Comparison of ENCODE assay signal across 31 mouse cellular contexts in the genomic region with DNA sequence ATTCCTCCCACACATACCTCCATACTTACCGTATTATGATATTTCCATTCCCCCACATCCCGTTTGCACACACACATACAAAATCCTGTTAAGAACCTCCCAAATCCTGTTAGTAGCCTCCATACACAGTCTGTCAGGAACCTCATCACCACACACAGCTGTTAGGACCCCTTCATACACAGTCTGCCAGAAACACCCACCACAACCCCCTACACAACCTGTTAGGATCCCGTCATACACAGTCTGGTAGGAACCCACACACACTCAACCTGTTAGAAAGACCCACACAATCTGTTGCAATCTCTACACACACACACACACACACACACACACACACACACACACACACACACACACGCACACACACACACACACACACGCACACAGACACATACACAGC.
DNase-seq lines count a peak whose midpoint lies in the region; ATAC-seq lines count a peak whose summit lies in the region.
"Had no signal": no experiment of that assay in that cellular context is flagged by ENCODE, and none has a peak within 500 bp of the region (broad histone marks: within the 10 kb centered on the region; RNA-seq: fewer than 3 reads in every experiment).

No protein-coding gene starts in this region.

- H3K27ac ChIP-seq in forebrain, embryonic 15.5 days (replicated peaks), result no peak overlapping the region
- H3K27ac ChIP-seq in forebrain, embryonic 10.5 days, result no peak overlapping the region
- H3K27ac ChIP-seq in midbrain, embryonic 10.5 days (replicated peaks), result peak overlapping the region; percentile 86
- no peak overlapping the region; the same call in 1 of the 2 replicates for H3K27ac ChIP-seq in midbrain, embryonic 11.5 days (ENCODE audit: low read depth, low read length)
- no peak overlapping the region for H3K27ac ChIP-seq in neural tube, embryonic 15.5 days (replicated peaks)
- H3K27ac ChIP-seq: gastrocnemius, adult 2 months; liver, embryonic 14.5 days; stomach, embryonic 15.5 days had no signal

- no peaks in the 10 kb centered on the region for H3K36me3 ChIP-seq in forebrain, embryonic 15.5 days
- H3K36me3 ChIP-seq in forebrain, embryonic 10.5 days (replicated peaks), result no peaks in the 10 kb centered on the region
- no peaks in the 10 kb centered on the region for H3K36me3 ChIP-seq in midbrain, embryonic 10.5 days
- H3K36me3 ChIP-seq in midbrain, embryonic 11.5 days (ENCODE audit: control insufficient read depth, insufficient read depth, low read length), result no peaks in the 10 kb centered on the region
- no peaks in the 10 kb centered on the region for H3K36me3 ChIP-seq in neural tube, embryonic 15.5 days
- H3K36me3 ChIP-seq: G1E; heart, embryonic 10.5 days; heart, embryonic 15.5 days; hindbrain, embryonic 12.5 days; stomach, embryonic 15.5 days had no signal

- no peak overlapping the region for H3K4me3 ChIP-seq in forebrain, embryonic 15.5 days
- H3K4me3 ChIP-seq in forebrain, embryonic 10.5 days, result no peak overlapping the region
- H3K4me3 ChIP-seq in midbrain, embryonic 10.5 days, result no peak overlapping the region
- H3K4me3 ChIP-seq in midbrain, embryonic 11.5 days (ENCODE audit: low read depth, low read length), result no peak overlapping the region
- no peak overlapping the region for H3K4me3 ChIP-seq in neural tube, embryonic 15.5 days (replicated peaks)
- H3K4me3 ChIP-seq: erythroblast, embryonic 14.5 days; forebrain, embryonic 13.5 days; gastrocnemius, adult 2 months; heart, embryonic 10.5 days; heart, embryonic 15.5 days; hindbrain, embryonic 12.5 days; stomach, embryonic 15.5 days had no signal

- WGBS in forebrain, embryonic 15.5 days, result 87% methylated on average over 5 of the region's 5 CpGs
- 89% methylated on average over 5 of the region's 5 CpGs for WGBS in forebrain, embryonic 10.5 days
- WGBS in midbrain, embryonic 10.5 days, result 81% methylated on average over 5 of the region's 5 CpGs
- WGBS in midbrain, embryonic 11.5 days, result 92% methylated on average over 5 of the region's 5 CpGs
- WGBS in neural tube, embryonic 15.5 days, result 88% methylated on average over 5 of the region's 5 CpGs

- no peaks in the 10 kb centered on the region for H3K9me3 ChIP-seq in forebrain, embryonic 15.5 days
- peaks cover 11% of the 10 kb centered on the region; the same call in 1 of the 2 replicates for H3K9me3 ChIP-seq in forebrain, embryonic 10.5 days
- H3K9me3 ChIP-seq in midbrain, embryonic 10.5 days (replicated peaks), result 0 out of 2 replicates have a peak, but pooled peaks cover 6% of the 10 kb centered on the region
- H3K9me3 ChIP-seq in midbrain, embryonic 11.5 days (ENCODE audit: control insufficient read depth, low read length), result no peaks in the 10 kb centered on the region
- no peaks in the 10 kb centered on the region; the same call in 1 of the 2 replicates for H3K9me3 ChIP-seq in neural tube, embryonic 15.5 days (replicated peaks)
- H3K9me3 ChIP-seq: heart, embryonic 10.5 days; heart, embryonic 15.5 days; stomach, embryonic 15.5 days had no signal

- H3K4me1 ChIP-seq in forebrain, embryonic 15.5 days, result peaks cover 15% of the 10 kb centered on the region
- H3K4me1 ChIP-seq in forebrain, embryonic 10.5 days, result peaks cover 19% of the 10 kb centered on the region
- H3K4me1 ChIP-seq in midbrain, embryonic 10.5 days, result peaks cover 23% of the 10 kb centered on the region
- peaks cover 16% of the 10 kb centered on the region for H3K4me1 ChIP-seq in midbrain, embryonic 11.5 days (ENCODE audit: control insufficient read depth, insufficient read depth, low read length)
- H3K4me1 ChIP-seq in neural tube, embryonic 15.5 days, result peaks cover 9% of the 10 kb centered on the region; the same call in 1 of the 2 replicates
- H3K4me1 ChIP-seq: stomach, embryonic 15.5 days had no signal

- 0 out of 2 replicates have a peak, but pooled peaks have one; percentile 47 for ATAC-seq in forebrain, embryonic 15.5 days (replicated peaks)
- ATAC-seq in midbrain, embryonic 11.5 days (ENCODE audit: low FRiP score), result no peak
- no peak for ATAC-seq in neural tube, embryonic 15.5 days (ENCODE audit: low FRiP score)
- ATAC-seq: forebrain, embryonic 13.5 days; Patski had no signal

- no peak overlapping the region for H3K4me2 ChIP-seq in forebrain, embryonic 15.5 days (replicated peaks)
- H3K4me2 ChIP-seq in midbrain, embryonic 11.5 days, result no peak overlapping the region
- H3K4me2 ChIP-seq in neural tube, embryonic 15.5 days, result no peak overlapping the region
- H3K4me2 ChIP-seq: forebrain, embryonic 13.5 days; heart, embryonic 15.5 days; hindbrain, embryonic 12.5 days; stomach, embryonic 15.5 days had no signal

- H3K9ac ChIP-seq in forebrain, embryonic 15.5 days (replicated peaks), result no peak overlapping the region
- H3K9ac ChIP-seq in midbrain, embryonic 11.5 days (ENCODE audit: low read length), result no peak overlapping the region
- no peak overlapping the region for H3K9ac ChIP-seq in neural tube, embryonic 15.5 days (replicated peaks)
- H3K9ac ChIP-seq: forebrain, embryonic 13.5 days; heart, embryonic 15.5 days; hindbrain, embryonic 12.5 days; liver, embryonic 14.5 days; stomach, embryonic 15.5 days had no signal

- DNase-seq in forebrain, embryonic 10.5 days (ENCODE audit: extremely low spot score, low spot score), result no peak
- DNase-seq in midbrain, embryonic 10.5 days (ENCODE audit: low spot score), result no peak
- no peak for DNase-seq in midbrain, embryonic 11.5 days (ENCODE audit: low spot score, missing footprints)
- DNase-seq in layer of hippocampus, adult 18-20 months (ENCODE audit: low spot score in 2 of 2), result peak; percentile 11 to 64
- DNase-seq in layer of hippocampus, postnatal 14 days (ENCODE audit: low spot score in 2 of 2), result peak; percentile 30 to 68
- no peak for DNase-seq in Muller cell, postnatal 12 days (ENCODE audit: inconsistent ontology term)
- DNase-seq: adrenal gland, postnatal 10 days; cerebellum, adult 11 months; cerebellum, adult 9-10 months; cerebellum, postnatal 36 days; gastrocnemius, adult 2 months; gastrocnemius, postnatal 36 days; kidney, adult 11 months; kidney, postnatal 25 days; left cerebral cortex, postnatal 4 days; liver; lung, adult 2 months; lung, postnatal 14 days; right cerebral cortex, postnatal 25 days; thymus, postnatal 14 days had no signal

- H3K27me3 ChIP-seq in forebrain, embryonic 15.5 days, result no peaks in the 10 kb centered on the region
- no peaks in the 10 kb centered on the region for H3K27me3 ChIP-seq in forebrain, embryonic 10.5 days (ENCODE audit: poor library complexity, severe bottlenecking)
- H3K27me3 ChIP-seq in midbrain, embryonic 10.5 days (ENCODE audit: low read depth, poor library complexity, severe bottlenecking), result no peaks in the 10 kb centered on the region
- H3K27me3 ChIP-seq in midbrain, embryonic 11.5 days (ENCODE audit: control insufficient read depth, insufficient read depth, low read length), result no peaks in the 10 kb centered on the region
- no peaks in the 10 kb centered on the region for H3K27me3 ChIP-seq in neural tube, embryonic 15.5 days (replicated peaks)
- H3K27me3 ChIP-seq: forebrain, embryonic 13.5 days; heart, embryonic 15.5 days; hindbrain, embryonic 12.5 days; stomach, embryonic 15.5 days had no signal

Comparison
In these comparisons a context has a peak if more than half of its experiments do, and no peak if none do; other contexts are left out.
1. DNase-seq: peak in layer of hippocampus, adult 18-20 months (2 of 2) and layer of hippocampus, postnatal 14 days (2 of 2); none in forebrain, embryonic 10.5 days (single experiment), midbrain, embryonic 10.5 days (single experiment), midbrain, embryonic 11.5 days (single experiment) and Muller cell, postnatal 12 days (single experiment).